Mouse (Mus musculus): ENCODE results near the gene Sema3c. TPM values are rescaled to one million over a fixed set of nuclear protein-coding genes. Genes with fewer than 3 reads are reported as not detected.

The Sema3c gene
- total and polyA plus RNA-seq, 2 experiments, result 0.28 to 0.55 TPM

DNA sequence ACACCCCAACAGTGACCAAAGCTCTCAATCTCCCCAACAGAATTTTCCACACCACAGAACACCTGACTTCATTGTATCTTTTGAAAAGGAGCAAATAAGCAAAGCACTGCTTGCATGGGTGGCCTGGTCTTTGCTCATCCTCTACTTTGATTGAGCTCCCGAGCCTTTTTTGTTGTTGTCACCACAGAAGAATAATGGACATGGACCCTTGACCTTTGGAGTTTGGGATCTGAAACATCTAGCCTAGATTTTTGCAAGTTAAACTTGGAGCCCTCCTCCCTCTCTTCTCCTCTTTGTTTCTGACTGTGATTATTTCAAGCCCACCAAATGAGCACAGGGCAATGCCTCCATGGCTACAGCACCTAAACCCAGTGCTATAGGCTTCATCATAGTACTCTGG lies 54.5 kb downstream of the Sema3c start:
- H3K36me3 ChIP-seq (ENCODE audit: control insufficient read depth, insufficient read depth, low read length), result no peaks in the 10 kb centered on the region
- 33% methylated on average over 1 of the region's 1 CpGs for WGBS
- H3K27me3 ChIP-seq (ENCODE audit: control insufficient read depth, insufficient read depth, low read length), result no peaks in the 10 kb centered on the region
- TF ChIP-seq POLR2A (IDR thresholded peaks at IDR 0.05; ENCODE audit: extremely low read depth, insufficient read depth, low read length), result no peak
- no peak for TF ChIP-seq CTCF (IDR thresholded peaks at IDR 0.05; ENCODE audit: low read depth, low read length)
- no peaks in the 10 kb centered on the region for H3K4me1 ChIP-seq (ENCODE audit: control insufficient read depth, insufficient read depth, low read length)
- no peak overlapping the region for H3K4me3 ChIP-seq (ENCODE audit: insufficient read depth, low read depth, low read length)
- no peak overlapping the region for H3K27ac ChIP-seq (replicated peaks; ENCODE audit: insufficient read depth, low read depth, low read length)
- H3K9ac ChIP-seq (ENCODE audit: low read depth, low read length), result no peak overlapping the region
- DNase-seq (ENCODE audit: extremely low read depth, low read depth, low spot score), result no peak
- H3K79me2 ChIP-seq (ENCODE audit: control insufficient read depth, insufficient read depth, low read length), result no peaks in the 10 kb centered on the region

DNA sequence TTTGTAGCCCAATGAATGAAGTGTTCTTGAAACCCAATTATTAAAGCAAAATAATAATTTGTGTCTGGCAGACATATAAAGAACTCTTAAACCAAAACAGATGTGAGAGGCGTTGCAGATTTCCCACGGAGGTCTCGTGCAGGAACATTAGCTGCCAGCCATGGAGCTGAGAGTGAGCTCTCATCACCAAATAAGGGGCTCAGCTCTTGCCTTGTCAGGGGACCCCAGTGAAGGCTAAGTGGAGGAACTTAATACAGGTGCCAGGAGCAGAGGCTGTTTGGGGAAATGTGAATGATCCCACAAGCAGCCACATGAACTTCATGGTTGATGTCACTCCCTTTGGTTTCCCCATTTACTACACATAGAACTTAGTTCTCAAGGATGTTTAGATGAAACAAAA lies 55.5 kb downstream of the Sema3c start:
- Histone ChIP-seq H3K4me3 (ENCODE audit: insufficient read depth, low read depth, low read length) (no peak overlapping the region), H3K27ac (replicated peaks; ENCODE audit: insufficient read depth, low read depth, low read length) (no peak overlapping the region), H3K36me3 (ENCODE audit: control insufficient read depth, insufficient read depth, low read length) (no peaks in the 10 kb centered on the region), H3K27me3 (ENCODE audit: control insufficient read depth, insufficient read depth, low read length) (no peaks in the 10 kb centered on the region), H3K9ac (ENCODE audit: low read depth, low read length) (no peak overlapping the region), H3K4me1 (ENCODE audit: control insufficient read depth, insufficient read depth, low read length) (no peaks in the 10 kb centered on the region), H3K79me2 (ENCODE audit: control insufficient read depth, insufficient read depth, low read length) (no peaks in the 10 kb centered on the region)
- 84% methylated on average over 3 of the region's 3 CpGs for WGBS
- TF ChIP-seq POLR2A (IDR thresholded peaks at IDR 0.05; ENCODE audit: extremely low read depth, insufficient read depth, low read length) (no peak), CTCF (IDR thresholded peaks at IDR 0.05; ENCODE audit: low read depth, low read length) (no peak)
- no peak for DNase-seq (ENCODE audit: extremely low read depth, low read depth, low spot score)

DNA sequence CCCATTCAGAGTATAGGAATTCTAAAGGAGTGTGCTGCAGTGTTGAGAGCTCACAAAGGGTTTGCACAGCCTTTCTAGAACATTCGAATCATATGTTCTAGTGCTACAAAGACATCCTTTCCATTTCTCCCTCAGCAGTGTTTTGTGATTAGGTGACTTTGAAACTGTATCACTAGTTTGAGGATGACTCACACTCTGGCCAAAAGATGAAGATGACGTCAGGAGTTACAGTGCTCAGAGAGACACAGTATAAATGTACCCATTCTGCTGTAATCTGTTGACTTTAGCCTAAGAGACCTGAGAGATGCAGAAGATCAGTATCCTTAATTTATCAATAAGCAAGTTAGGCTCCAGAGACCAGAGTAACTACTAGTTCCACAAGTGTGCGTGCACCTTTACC lies 65.4 kb downstream of the Sema3c start:
- no peak overlapping the region for H3K9ac ChIP-seq (ENCODE audit: low read depth, low read length)
- no peaks in the 10 kb centered on the region for H3K4me1 ChIP-seq (ENCODE audit: control insufficient read depth, insufficient read depth, low read length)
- no peak for DNase-seq (ENCODE audit: extremely low read depth, low read depth, low spot score)
- no peak overlapping the region for H3K27ac ChIP-seq (replicated peaks; ENCODE audit: insufficient read depth, low read depth, low read length)
- no peaks in the 10 kb centered on the region for H3K36me3 ChIP-seq (ENCODE audit: control insufficient read depth, insufficient read depth, low read length)
- H3K27me3 ChIP-seq (ENCODE audit: control insufficient read depth, insufficient read depth, low read length), result no peaks in the 10 kb centered on the region
- no peak for TF ChIP-seq POLR2A (IDR thresholded peaks at IDR 0.05; ENCODE audit: extremely low read depth, insufficient read depth, low read length)
- no peak for TF ChIP-seq CTCF (IDR thresholded peaks at IDR 0.05; ENCODE audit: low read depth, low read length)
- WGBS, result 82% methylated on average over 3 of the region's 3 CpGs
- H3K79me2 ChIP-seq (ENCODE audit: control insufficient read depth, insufficient read depth, low read length), result no peaks in the 10 kb centered on the region
- H3K4me3 ChIP-seq (ENCODE audit: insufficient read depth, low read depth, low read length), result no peak overlapping the region

DNA sequence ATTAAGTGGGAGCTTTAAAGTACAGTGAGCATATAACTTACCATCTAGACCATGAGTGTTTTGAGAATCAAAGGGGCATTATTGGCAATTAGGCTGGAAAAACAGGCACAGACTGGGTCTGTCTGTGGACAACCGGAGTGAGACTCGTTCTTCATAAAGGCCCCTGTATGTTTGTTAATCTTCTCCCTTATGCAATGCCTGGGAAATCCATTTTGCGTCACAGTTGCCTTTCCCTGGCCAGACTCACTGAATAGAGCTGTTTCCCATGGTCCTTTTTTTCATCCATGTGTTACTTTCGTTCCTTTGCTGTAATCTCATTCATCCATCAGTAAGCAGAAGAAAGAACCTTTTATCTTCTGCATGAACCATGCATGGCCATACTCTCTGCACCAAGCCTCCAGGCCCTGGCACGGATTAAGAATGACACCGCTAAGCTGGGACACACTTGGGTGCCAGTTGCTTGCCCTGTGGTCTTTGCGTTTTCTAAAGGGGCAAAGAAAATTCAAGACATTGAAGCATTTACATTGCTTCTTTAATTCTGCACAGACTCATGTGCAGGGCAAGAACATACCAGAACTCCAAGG lies 73.7 kb downstream of the Sema3c start:
- H3K9ac ChIP-seq (ENCODE audit: low read depth, low read length), result no peak overlapping the region
- WGBS, result 83% methylated on average over 7 of the region's 7 CpGs

GRCm38 (mm10) chr5:17648865-17649542 lies 74.9 kb downstream of the Sema3c start:
- WGBS, result 10% methylated on average over 1 of the region's 1 CpGs
- no peaks in the 10 kb centered on the region for H3K27me3 ChIP-seq (ENCODE audit: control insufficient read depth, insufficient read depth, low read length)
- no peaks in the 10 kb centered on the region for H3K36me3 ChIP-seq (ENCODE audit: control insufficient read depth, insufficient read depth, low read length)
- no peaks in the 10 kb centered on the region for H3K4me1 ChIP-seq (ENCODE audit: control insufficient read depth, insufficient read depth, low read length)
- H3K9ac ChIP-seq (ENCODE audit: low read depth, low read length), result no peak overlapping the region
- TF ChIP-seq CTCF (IDR thresholded peaks at IDR 0.05; ENCODE audit: low read depth, low read length), result no peak
- no peak for TF ChIP-seq POLR2A (IDR thresholded peaks at IDR 0.05; ENCODE audit: extremely low read depth, insufficient read depth, low read length)
- no peak overlapping the region for H3K27ac ChIP-seq (replicated peaks; ENCODE audit: insufficient read depth, low read depth, low read length)
- no peak overlapping the region for H3K4me3 ChIP-seq (ENCODE audit: insufficient read depth, low read depth, low read length)
- no peak for DNase-seq (ENCODE audit: extremely low read depth, low read depth, low spot score)
- H3K79me2 ChIP-seq (ENCODE audit: control insufficient read depth, insufficient read depth, low read length), result no peaks in the 10 kb centered on the region

More for the DNA sequence above, 73.7 kb downstream of the Sema3c start:
- Histone ChIP-seq H3K27me3 (ENCODE audit: control insufficient read depth, insufficient read depth, low read length) (no peaks in the 10 kb centered on the region), H3K4me1 (ENCODE audit: control insufficient read depth, insufficient read depth, low read length) (no peaks in the 10 kb centered on the region), H3K4me3 (ENCODE audit: insufficient read depth, low read depth, low read length) (no peak overlapping the region), H3K27ac (replicated peaks; ENCODE audit: insufficient read depth, low read depth, low read length) (no peak overlapping the region), H3K36me3 (ENCODE audit: control insufficient read depth, insufficient read depth, low read length) (no peaks in the 10 kb centered on the region), H3K79me2 (ENCODE audit: control insufficient read depth, insufficient read depth, low read length) (no peaks in the 10 kb centered on the region)
- no peak for TF ChIP-seq POLR2A (IDR thresholded peaks at IDR 0.05; ENCODE audit: extremely low read depth, insufficient read depth, low read length)
- TF ChIP-seq CTCF (IDR thresholded peaks at IDR 0.05; ENCODE audit: low read depth, low read length), result no peak
- DNase-seq (ENCODE audit: extremely low read depth, low read depth, low spot score), result no peak

DNA sequence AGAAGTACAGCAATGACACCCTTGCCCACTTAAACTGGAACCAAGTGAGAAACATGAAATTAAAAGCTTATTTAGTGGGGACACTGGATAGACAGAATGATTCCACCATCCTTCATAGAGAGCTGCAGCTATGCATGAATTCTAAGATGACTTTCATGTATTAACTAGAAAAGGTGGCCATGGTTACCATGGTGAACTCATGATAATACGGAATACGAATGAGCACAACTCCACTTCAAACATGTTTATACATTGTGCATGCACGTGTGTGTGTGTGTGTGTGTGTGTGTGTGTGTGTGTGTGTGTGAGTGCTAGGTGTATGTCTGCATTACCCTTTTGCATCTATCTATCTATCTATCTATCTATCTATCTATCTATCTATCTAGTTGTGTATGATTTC lies 87.1 kb downstream of the Sema3c start:
- no peak for TF ChIP-seq CTCF (IDR thresholded peaks at IDR 0.05; ENCODE audit: low read depth, low read length)
- no peak for TF ChIP-seq POLR2A (IDR thresholded peaks at IDR 0.05; ENCODE audit: extremely low read depth, insufficient read depth, low read length)
- 62% methylated on average over 3 of the region's 3 CpGs for WGBS
- no peaks in the 10 kb centered on the region for H3K36me3 ChIP-seq (ENCODE audit: control insufficient read depth, insufficient read depth, low read length)

More for the DNA sequence above, 87.1 kb downstream of the Sema3c start:
- no peak for DNase-seq (ENCODE audit: extremely low read depth, low read depth, low spot score)
- Histone ChIP-seq H3K27me3 (ENCODE audit: control insufficient read depth, insufficient read depth, low read length) (no peaks in the 10 kb centered on the region), H3K4me1 (ENCODE audit: control insufficient read depth, insufficient read depth, low read length) (no peaks in the 10 kb centered on the region), H3K9ac (ENCODE audit: low read depth, low read length) (no peak overlapping the region), H3K4me3 (ENCODE audit: insufficient read depth, low read depth, low read length) (no peak overlapping the region), H3K27ac (replicated peaks; ENCODE audit: insufficient read depth, low read depth, low read length) (no peak overlapping the region), H3K79me2 (ENCODE audit: control insufficient read depth, insufficient read depth, low read length) (no peaks in the 10 kb centered on the region)
